Mouse (Mus musculus) left cerebral cortex, postnatal 4 days (tissue): ENCODE measurements around the gene Gna12. TPM values are rescaled to one million over a fixed set of nuclear protein-coding genes. Genes with fewer than 3 reads are reported as not detected.

Source experiments
- DNase-seq: peaks from one replicate; pipeline ENCODE4 v3.0.0-alpha.2; 2022
- intact Hi-C: fragments of 180-260 bp; cut with DNase I; formaldehyde crosslinking; loops from one replicate; pipeline ENCODE4 v1.15.1; 2025
- total RNA-seq, 2 experiments: library from RNA; stranded (reverse); gene quantifications; 2 replicates each; pipeline ENCODE4 v1.2.3; 2021

Gene Gna12
- 10 to 100 TPM; 77.3 to 82.0 TPM for total RNA-seq

DNA sequence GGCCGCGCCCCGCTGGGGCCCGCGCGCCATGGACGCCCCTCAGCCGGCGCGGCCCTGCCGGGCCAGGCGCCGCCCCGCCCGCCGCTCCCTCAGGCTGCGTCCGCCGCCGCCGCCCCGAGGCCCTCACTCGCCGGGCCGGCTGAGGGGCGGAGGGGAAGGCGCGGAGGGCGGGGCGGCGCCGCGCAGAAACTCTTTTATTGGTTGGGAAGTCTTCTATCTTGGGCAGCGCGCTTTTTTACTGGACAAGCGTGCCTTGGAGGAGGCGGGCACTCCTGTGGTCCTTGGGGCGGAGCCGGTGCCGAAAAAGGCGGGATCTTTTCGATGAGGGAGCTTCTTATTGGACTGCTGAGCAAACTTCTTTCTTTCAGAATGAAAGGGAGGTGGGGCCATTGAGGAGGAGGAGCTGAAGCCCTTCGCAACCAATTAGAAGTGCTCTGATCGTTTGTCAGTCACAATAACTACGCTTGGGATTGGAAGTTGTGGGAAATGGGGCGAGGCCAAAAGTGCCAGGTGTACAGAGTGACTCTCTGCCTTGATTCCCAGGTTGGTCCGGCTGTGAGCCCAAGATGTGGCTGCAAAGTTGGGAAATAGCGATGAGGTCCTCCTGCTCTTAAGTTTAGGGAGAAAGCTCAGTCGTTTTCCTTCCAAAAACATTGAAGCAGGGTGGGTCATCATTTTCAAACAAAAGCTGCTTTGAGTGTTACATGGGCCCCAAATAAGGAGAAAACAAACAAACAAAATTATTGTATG is at the start of gene Gna12:
TSS of gene Gna12 (minus strand) at position 118 of the 750 bp plus-strand sequence.
- DNase-seq = peak; percentile 98
- intact Hi-C loops = no loop called here

DNA sequence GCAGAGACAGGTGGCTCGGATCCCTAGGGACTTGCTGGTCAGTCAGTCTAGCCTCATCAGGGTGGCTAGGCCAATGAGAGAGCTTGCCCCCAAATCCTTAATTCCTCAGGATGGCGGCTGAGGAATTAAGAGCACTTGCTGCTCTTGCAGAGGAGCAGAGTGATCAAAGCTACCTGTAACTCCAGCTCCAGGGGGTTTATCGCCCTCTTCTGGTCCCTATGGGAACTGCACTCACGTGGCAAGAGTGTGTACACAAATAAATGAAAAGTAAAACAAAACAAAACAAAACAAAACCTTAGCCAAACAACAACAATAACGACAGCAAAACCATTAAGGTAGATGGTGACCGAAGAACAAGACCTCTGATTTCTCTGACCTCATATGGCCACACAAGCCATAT is 48.4 kb upstream of the Gna12 start:
- intact Hi-C loops = no loop called here
- DNase-seq = no peak

DNA sequence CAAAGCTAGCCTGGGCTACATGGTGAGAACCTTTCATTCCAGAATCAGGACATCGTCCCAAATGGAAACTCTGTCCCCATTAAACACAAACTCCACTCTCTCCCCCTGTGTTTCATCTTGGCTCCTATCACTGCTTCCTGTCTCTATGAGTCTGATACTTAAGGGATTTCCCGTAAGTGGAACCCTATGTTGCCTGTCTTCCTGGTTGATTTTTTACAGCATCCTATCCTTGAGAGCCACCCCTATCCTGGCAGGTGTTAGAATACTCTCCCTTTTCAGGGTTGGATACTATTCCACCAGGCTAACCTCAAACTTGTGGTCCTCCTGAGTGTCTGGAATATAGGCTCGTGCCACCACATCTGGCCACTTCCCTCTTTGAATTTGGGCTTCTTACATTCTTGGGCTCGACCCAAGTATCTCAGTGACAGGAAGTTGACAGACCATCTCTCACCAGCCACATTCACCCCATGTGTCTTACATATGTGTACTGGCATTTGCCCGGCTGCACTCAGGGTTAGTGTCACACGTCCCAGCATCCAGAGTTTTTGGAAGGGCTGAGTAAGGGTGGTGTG is 43.6 kb upstream of the Gna12 start:
- intact Hi-C loops = no loop called here
- DNase-seq = no peak

DNA sequence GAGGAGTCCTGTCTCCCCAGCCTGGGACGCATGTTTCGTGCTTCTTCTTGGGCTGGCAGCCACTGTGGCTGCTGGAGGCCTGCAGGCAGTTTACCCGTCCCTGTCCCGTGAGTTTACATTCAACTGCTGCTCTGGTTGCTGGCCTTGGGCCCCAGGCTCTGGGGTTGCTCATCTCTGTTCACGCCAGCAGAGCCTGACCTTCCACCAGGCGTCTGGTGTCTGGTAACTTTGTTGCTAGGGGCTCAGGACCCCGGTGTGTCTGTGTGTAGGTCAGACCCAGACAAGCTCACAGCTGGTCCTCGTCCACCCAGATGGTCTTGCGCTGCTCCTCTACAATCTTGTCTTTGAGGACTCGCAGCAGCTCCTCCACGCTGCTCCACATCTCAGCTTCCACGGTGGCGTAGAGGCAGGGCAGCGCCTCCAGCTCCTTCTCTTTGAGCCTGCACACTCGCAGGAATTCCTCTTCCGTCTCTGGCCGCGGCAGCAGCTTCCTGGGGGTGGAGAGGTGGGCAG is 42.9 kb upstream of the Gna12 start:
- peak; percentile 42 for DNase-seq
- intact Hi-C loops = no loop called here

DNA sequence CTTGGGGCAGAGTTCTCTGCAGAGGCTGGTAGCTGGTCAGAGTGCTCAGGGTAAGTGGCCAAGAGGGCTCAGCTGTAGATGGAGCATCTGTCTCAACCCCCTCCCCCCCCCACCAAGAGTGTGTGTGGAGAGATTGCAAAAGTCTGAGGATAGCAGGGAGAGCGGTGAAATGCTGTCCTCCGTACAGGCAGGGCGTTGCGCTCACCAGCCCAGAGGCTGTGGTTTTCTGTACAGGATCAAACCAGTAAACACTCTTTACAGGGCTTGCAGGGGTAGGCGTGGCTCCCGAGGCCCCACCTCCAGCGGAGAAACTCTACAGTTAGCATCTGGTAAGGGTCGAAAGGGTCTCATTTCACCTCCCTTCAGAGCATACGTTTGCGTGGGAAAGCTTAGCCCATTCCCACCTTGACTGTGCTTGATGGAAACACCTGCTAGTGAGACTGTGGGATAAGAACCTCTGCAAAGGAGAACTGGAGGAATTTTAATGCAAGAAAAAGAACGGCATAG is 42.4 kb upstream of the Gna12 start:
- intact Hi-C loops = no loop called here
- DNase-seq = no peak

DNA sequence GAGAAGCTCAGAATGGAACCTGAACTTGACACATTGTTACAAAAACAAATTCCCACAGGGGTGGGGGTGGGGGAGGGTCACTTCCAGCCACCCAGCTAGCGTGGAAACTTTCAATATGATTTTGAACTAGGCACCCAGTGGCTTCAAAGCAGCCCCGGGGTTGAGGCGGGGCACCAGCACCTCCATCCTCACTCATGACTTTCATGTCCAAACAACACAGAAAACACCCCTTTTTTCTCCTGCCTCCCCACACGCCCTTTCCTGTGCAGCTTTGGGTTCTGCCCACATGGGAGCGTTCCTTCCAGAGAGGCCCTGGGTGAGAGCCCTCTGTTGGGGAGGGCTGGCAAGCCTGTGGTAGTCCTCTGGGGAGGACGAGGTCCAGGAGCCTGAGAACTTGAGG is 41.0 kb upstream of the Gna12 start:
- no peak for DNase-seq
- intact Hi-C loops = no loop called here

DNA sequence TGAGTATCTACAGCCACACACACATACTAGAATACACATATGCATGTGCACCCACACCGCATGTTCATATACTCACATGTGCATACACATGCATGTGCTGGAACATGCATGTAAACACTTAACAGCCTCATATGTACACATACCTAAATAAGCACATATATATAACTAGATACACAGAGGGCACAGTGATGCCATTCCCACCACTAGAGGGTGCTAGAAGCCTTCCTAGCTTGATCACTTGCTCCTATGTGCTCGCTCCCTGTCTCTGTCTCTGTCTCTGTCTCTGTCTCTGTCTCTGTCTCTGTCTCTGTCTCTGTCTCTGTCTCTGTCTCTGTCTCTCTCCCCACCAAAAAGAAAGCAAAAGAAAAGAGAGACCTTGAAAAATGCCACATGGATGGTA is 38.8 kb upstream of the Gna12 start:
- intact Hi-C loops = no loop called here
- DNase-seq = peak; percentile 65

DNA sequence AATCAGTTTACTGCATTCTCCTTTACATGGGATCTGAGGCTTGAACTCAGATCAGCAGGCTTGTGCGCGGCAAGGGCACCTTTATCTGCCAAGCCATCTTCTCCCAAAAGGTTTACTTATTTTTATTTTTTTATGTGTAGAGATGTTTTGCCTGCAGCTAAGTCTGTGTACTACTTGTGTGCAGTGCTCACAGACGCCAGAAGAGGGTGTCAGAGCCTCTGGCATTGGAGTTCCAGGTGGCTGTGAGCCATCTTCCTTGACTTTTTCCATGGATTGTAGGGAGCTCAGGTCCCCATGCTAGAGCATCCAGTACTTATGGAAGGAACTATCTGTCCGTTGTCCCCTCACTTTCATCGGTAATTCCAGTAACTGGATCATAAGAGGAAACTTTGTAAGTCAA is 29.5 kb upstream of the Gna12 start:
- DNase-seq = no peak
- intact Hi-C loops = no loop called here

DNA sequence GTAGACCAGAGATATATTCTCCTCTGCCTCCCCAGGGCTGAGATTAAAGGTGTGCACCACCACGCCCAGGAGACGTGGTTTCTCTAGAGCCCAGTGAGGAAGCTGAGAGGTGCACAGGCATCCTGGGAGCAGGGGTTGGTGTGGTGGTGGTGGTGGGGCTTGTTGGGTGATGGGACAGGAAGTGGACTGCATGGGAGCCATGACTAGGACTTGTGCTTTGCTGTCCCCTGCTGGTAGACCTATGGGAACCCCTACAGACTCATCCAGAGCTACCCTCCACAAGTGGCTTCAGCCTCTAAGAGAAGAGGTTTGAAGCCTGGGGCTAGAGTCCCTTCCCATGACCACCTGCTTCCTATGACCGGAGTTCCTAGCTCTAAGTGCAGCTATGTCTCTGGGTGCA is 28.1 kb upstream of the Gna12 start:
- no peak for DNase-seq
- intact Hi-C loops = no loop called here

DNA sequence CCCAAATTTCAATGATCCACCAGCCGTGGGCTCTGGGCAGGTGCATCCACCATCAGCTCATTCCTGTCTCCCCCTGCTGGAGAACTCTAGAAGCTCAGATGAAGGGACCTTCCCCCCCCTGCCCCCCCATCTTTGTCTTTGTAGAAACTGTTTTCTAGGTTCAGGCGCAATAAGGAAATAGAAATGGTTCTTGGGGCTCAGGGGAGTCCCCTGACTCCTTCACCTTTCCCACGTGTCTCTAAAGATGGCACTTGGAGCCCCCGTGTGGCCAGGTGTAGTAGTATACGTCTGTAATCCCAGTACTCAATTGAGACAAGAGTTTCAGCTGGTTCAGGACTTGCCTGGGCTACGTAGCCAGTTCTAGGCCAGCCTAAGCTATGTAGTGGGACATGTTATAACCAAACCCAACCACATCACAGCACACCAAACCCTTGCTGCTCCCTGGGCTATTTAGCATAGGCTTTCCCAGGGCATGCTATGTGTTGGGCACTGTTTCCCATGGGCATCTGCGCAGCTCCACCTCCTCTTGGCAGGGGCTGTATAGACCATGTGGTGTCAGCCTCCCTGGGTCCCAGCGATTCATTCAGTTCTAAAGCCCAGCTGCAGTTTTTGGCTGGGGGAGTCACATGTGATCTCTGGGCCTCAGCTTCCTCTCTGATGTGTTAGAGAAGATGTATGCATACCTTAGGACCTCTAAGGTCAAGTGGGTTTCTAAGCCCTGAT is 27.4 kb upstream of the Gna12 start:
- peak; percentile 64 for DNase-seq
- intact Hi-C loops = no loop called here

DNA sequence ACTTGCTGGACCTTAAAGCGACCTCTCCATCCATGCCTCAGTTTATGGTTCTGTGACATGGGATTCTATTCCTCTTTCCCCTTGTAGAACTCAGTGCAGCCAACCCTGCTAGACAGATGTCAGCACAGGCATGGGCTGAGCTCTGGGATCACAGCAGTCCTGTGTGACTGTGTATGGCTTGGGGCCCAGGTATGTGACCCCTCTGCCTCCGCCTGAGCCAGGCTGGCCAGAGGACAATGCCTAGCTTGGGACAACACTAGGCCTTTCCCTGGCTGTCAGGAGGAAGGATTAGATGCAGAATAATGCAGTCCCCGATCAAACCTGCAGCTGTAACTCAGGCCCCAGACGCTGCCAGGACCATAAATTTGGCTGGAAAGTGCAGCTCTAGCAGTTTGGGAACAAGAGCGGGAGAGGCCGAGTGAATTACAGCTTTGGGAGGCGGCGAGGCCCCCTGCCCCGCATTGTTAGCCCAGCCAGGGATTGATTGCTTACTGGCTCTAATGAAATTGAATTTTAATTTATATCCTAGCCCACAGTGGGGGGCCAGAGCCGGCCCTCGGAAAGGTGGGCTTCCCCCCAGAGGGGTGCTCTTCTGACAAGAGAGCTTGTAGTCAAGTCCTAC is 25.8 kb upstream of the Gna12 start:
- intact Hi-C loops = no loop called here
- DNase-seq = no peak

DNA sequence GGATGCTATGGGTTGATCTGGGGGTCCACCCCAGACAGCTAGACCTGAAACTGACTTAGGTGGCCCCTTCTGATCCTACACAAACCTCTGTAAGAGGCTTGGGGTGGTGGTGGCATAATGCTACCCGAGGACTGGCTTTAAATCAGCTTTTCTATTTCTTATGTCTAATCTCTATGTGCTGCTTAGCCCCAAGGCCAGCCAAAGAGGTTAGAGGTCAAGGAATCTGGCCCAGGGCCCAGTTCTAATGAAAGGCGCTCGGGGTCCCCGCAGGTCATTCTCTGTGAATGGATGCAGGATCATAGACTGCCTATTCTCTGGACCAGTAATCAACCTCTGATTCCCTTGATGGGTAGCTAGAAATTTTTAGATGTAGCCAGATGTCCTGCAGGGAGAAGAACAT is 24.5 kb upstream of the Gna12 start:
- intact Hi-C loops = no loop called here
- DNase-seq = no peak

DNA sequence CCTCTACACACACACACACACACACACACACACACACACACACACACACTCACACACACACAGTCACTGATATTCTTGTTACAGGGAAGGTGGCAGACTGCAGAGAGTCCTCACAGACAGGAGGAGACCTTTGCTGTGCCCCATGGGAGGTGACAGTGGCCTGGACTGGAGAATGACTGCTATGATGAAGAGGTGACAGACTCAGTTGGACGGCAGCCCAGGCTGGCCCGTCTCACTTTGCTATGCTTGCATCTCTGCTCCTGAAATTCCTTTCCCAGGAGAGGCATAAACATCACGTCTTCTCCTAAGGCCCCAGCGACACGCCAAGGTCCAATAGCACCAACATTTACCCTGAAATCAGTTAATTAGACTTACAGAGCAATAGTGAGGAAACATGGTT is 23.5 kb upstream of the Gna12 start:
- intact Hi-C loops = no loop called here
- no peak for DNase-seq

DNA sequence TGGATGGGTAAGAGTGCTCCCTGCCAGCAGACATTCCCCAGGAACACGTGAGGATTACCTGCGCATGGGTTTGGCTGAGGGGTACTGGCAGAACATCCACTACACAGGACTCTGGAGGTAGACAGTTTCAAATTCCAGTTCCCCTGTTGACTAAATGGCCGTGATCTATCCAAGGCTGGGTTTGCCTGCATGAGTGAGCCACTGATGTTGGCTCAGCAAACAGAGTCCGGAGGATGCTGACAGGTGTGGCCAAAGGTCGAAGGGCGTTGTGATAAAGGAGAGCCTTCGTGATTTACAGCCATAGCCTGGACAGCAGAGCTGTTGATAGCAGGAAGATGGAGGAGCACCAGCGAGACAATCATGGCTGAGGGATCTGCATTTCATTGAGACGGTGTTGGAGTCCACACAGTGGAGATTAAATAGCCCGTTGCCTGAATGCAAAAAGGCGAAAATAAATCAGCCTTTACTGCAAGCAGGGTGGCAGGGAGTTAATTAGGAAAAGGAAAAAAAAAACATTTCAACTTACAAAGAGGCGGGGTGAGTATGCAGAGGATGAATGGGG is 22.3 kb upstream of the Gna12 start:
- no peak for DNase-seq
- intact Hi-C loops = no loop called here

DNA sequence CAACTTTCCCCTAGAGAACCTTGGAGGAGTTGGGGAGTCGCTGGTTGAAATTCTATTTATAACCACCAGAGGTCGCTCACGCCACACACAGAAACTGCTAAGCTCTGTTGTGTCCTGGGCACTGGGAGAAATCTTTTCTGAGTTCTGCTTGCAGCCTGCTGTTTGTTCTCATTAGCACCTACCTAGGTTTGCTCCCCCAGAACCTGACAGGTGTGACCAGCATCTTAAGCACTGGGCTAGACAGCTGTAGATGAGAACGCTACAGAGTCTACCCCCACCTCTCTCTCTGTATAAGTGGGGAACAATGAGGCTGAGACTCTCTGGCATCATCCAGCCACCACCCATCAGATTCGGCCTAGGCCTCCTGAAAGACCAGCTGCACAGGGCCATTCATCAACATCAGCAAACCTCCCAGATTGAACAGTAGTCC is 17.1 kb upstream of the Gna12 start:
- intact Hi-C loops = loop anchor here (5.0 to 10.0 kb wide), 2 partner anchors 1470 to 1597 kb away; no protein-coding TSS in a partner anchor
- peak; percentile 31 for DNase-seq

DNA sequence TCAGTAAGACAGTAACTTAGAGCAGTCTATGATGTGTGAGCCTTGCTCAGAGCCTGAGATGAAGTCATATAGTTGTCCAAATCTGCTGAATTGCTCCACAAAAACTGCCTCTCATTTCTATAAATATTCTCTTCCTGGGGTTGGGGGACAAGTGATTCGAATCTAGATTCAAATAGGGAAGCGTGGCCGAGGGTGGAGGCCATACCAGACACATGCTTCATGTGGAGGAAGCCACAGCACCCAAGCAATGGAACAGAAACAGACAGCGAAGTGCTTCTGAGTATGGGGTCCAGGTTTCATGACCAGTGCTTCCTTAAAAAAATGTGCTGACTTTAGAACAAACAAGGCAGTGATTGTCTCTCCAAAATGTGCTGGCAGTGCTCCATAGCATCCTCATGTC is 11.7 kb upstream of the Gna12 start:
- intact Hi-C loops = loop anchor here (10.0 kb wide), 1 partner anchor 1603 kb away; no protein-coding TSS in a partner anchor
- DNase-seq = no peak

DNA sequence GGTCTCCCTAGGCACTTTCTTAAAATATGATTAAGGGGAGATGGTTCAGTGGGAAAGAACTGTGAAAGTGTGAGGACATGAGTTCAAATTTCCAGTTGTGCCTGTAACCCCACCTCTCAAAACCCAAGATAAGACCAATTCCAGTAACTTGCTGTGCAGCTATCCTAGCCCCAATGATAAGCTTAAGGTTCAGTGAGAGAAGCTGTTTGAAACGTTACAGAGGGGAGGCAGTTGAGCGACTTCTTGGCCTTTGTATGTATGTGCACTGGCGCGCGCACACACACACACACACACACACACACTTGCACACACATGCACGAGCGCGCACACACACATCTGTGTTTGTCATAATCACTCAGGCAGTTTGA is 817 bp upstream of the Gna12 start:
- intact Hi-C loops = no loop called here
- no peak for DNase-seq

DNA sequence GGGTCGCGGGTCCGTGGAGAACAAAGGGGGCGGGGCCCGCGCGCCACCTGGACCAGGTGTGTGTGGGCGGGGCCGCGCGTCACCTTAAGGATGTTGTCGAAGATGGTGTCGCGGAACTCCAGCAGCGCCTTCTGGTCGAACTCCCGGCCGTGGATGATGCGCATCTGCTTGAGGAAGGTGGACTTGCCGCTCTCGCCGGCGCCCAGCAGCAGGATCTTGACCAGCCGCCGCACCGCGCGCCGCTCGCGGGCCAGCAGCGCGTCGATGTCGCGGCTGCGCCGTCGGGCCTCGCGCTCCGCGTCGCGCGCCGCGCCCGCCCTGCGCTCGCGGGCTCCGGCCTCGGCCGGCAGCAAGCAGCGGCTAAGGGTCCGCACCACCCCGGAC is 328 bp downstream of the Gna12 start:
- intact Hi-C loops = loop anchor here (10.0 kb wide), 1 partner anchor 55 kb away; no protein-coding TSS in a partner anchor
- peak; percentile 51 for DNase-seq

DNA sequence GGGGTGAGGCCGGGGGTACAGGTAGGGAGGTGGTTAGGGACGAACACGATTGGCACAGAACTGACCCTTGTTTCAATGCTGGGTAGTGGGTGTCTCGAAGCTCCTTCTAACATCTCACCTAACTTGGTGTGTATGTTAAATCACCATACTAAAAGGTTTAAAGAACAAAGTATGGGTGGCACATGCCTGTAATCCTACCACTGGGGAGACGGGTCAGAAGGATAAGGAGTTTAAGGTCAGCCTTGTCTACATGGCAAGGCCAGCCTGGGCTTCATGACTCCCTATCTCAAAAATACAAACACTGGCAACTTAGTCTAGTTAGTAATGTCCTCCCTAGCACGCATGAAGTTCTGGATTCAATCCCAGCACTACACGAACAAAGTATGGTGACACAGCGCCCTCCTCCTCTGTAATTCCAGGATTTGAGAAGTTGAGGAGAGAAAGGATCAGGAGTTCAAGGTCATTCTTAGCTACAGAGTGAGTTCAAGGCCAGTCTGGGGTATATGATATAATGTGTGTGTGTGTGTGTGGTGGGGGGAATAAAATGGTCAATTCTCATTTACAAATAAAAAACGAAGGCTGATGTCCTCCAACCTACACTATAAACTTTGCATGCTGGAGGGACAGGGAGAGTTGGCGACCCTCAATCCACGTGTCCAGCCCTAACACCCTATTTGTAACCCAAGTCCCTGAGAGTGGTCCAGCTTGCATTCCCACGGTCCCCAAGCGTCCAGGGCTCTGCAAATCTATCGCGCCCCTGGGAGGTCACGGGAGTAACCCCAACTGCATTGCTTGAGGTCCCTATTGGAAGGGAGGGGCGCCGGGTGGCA is 935 bp downstream of the Gna12 start:
- intact Hi-C loops = loop anchor here (10.0 kb wide), 1 partner anchor 54 kb away; no protein-coding TSS in a partner anchor
- no peak for DNase-seq

DNA sequence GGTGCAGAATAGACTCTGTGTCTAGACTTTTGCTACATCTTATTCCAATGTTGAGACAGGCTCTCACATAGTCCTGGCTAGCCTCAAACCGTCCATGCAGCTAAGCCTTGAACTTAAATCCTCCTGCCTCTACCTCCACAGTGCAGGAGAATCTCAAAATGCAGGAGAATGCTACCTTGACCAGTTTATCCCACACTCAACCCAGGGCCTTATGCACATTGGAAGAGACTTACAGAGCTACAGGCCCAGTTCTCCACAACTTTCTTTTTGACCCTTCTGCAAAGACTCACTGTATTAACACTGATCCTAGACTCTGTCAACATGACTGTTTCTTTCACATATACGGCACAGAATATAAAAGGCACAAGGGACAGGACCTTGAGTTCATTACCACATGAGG is 1.9 kb downstream of the Gna12 start:
- intact Hi-C loops = loop anchor here (10.0 kb wide), 1 partner anchor 54 kb away; no protein-coding TSS in a partner anchor
- no peak for DNase-seq
